Mouse (Mus musculus): ENCODE results near the gene Msn.

DNA sequence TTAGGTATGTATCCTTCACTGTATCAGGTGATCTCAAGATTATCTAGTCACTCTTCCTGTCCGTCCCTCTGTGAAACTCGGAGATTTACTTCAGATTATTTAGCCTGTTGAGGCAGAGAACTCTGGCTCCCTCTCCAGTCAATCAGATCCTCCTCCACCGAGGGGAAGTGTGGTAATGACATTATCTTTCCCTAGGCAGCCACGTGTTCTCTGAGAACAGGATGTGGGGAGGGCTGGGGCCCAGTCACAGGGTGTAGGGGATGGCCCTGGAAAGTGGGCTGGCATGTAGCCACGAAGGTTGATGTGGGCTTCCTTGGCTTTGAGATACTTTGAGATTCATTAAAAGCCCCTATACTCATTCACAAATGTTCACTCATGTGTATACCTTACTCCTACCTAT, 34.3 kb downstream of the Msn start:
- 0 out of 2 replicates have a peak, but pooled peaks have one; percentile 11 for TF ChIP-seq CTCF (IDR thresholded peaks at IDR 0.05; ENCODE audit: low read depth)
- TF ChIP-seq EP300 (IDR thresholded peaks at IDR 0.05; ENCODE audit: low read depth): no peak
